7 mouse cellular contexts compared by ENCODE assay signal in genomic region chr3:131347831-131348578, GRCm38 (mm10). TPM values are rescaled to one million over a fixed set of nuclear protein-coding genes. Genes with fewer than 3 reads are reported as not detected.
DNase-seq lines count a peak whose midpoint lies in the region; ATAC-seq and TF ChIP-seq lines count a peak whose summit lies in the region.

No protein-coding gene starts in this region.

- peak; percentile 63 for TF ChIP-seq CTCF in embryonic fibroblast, embryonic 13.5 days (IDR thresholded peaks at IDR 0.05; ENCODE audit: borderline replicate concordance, insufficient read depth, low read length)

- WGBS in midbrain, embryonic 14.5 days: 70% methylated on average over 6 of the region's 6 CpGs
- 62% methylated on average over 6 of the region's 6 CpGs for WGBS in midbrain, embryonic 15.5 days

- no peaks in the 10 kb centered on the region for H3K9me3 ChIP-seq in midbrain, embryonic 14.5 days (ENCODE audit: control insufficient read depth, low read length)
- H3K9me3 ChIP-seq in midbrain, embryonic 15.5 days: no peaks in the 10 kb centered on the region

- ATAC-seq in midbrain, embryonic 14.5 days (ENCODE audit: low FRiP score, low TSS enrichment): no peak
- ATAC-seq in midbrain, embryonic 15.5 days (replicated peaks): no peak

- no peak for TF ChIP-seq POLR2A in embryonic fibroblast, embryonic 13.5 days (IDR thresholded peaks at IDR 0.05; ENCODE audit: low read depth, low read length)

- no peak overlapping the region for H3K4me2 ChIP-seq in midbrain, embryonic 14.5 days (ENCODE audit: low read length)
- no peak overlapping the region for H3K4me2 ChIP-seq in midbrain, embryonic 15.5 days

- H3K27ac ChIP-seq in midbrain, embryonic 14.5 days (replicated peaks; ENCODE audit: low read depth, low read length): no peak overlapping the region
- H3K27ac ChIP-seq in midbrain, embryonic 15.5 days: no peak overlapping the region
- no peak overlapping the region for H3K27ac ChIP-seq in embryonic fibroblast, embryonic 13.5 days (ENCODE audit: insufficient read depth, low read length)

- H3K4me3 ChIP-seq in midbrain, embryonic 14.5 days (replicated peaks; ENCODE audit: low read depth, low read length): no peak overlapping the region
- H3K4me3 ChIP-seq in midbrain, embryonic 15.5 days: no peak overlapping the region
- H3K4me3 ChIP-seq in embryonic fibroblast, embryonic 13.5 days (ENCODE audit: insufficient read depth, low read length): no peak overlapping the region

- no peak overlapping the region for H3K9ac ChIP-seq in midbrain, embryonic 14.5 days (replicated peaks; ENCODE audit: low read length)
- no peak overlapping the region for H3K9ac ChIP-seq in midbrain, embryonic 15.5 days

- DNase-seq in midbrain, embryonic 14.5 days: peak; percentile 35
- DNase-seq in adrenal gland, postnatal 10 days: peak; percentile 59
- DNase-seq in lung, postnatal 10 days: peak; percentile 41
- DNase-seq in T-cell, adult 2 months (ENCODE audit: low spot score): no peak
- DNase-seq in layer of hippocampus, adult 18-20 months (ENCODE audit: low spot score in 2 of 2): no peak

- no peaks in the 10 kb centered on the region for H3K36me3 ChIP-seq in midbrain, embryonic 14.5 days (ENCODE audit: control insufficient read depth, insufficient read depth, low read length)
- no peaks in the 10 kb centered on the region for H3K36me3 ChIP-seq in midbrain, embryonic 15.5 days (replicated peaks)

- H3K27me3 ChIP-seq in midbrain, embryonic 14.5 days (ENCODE audit: control insufficient read depth, insufficient read depth, low read length): no peaks in the 10 kb centered on the region
- no peaks in the 10 kb centered on the region for H3K27me3 ChIP-seq in midbrain, embryonic 15.5 days (replicated peaks)

- no peaks in the 10 kb centered on the region for H3K4me1 ChIP-seq in midbrain, embryonic 14.5 days (ENCODE audit: control insufficient read depth, insufficient read depth, low read length)
- H3K4me1 ChIP-seq in midbrain, embryonic 15.5 days: no peaks in the 10 kb centered on the region
- H3K4me1 ChIP-seq in embryonic fibroblast, embryonic 13.5 days (ENCODE audit: control insufficient read depth, insufficient read depth, low read length): no peaks in the 10 kb centered on the region

RNA-seq across cellular contexts. Expression of gene Cyp2u1, which starts 45.0 kb away (rescaled TPM):
- polyA plus RNA-seq in midbrain, embryonic 14.5 days (2014; fragmentation: Nextera tagmentation; extraction: Ambion mirVana): 6.4 and 6.7 TPM in 2 replicates
- 7.3 and 8.1 TPM in 2 replicates for polyA plus RNA-seq in midbrain, embryonic 15.5 days (2015; fragmentation: Nextera tagmentation; extraction: Ambion mirVana)
- total RNA-seq in adrenal gland, postnatal 10 days (2021): 10 to 100 TPM; 15.7 to 23.9 TPM
- polyA plus RNA-seq in embryonic fibroblast, embryonic 13.5 days (2011; ENCODE audit: insufficient read length, low read depth, missing spikeins): 2.5 and 3.0 TPM in 2 replicates
- total RNA-seq in layer of hippocampus, adult 18-20 months (2021): 10 to 100 TPM; 18.1 to 20.8 TPM

Comparison
In these comparisons a context has a peak if more than half of its experiments do, and no peak if none do; other contexts are left out.
1. DNase-seq: peak in midbrain, embryonic 14.5 days (single experiment), adrenal gland, postnatal 10 days (single experiment) and lung, postnatal 10 days (single experiment); none in T-cell, adult 2 months (single experiment) and layer of hippocampus, adult 18-20 months (0 of 2).